ENCODE assay signal across 9 mouse cellular contexts in the genomic region with DNA sequence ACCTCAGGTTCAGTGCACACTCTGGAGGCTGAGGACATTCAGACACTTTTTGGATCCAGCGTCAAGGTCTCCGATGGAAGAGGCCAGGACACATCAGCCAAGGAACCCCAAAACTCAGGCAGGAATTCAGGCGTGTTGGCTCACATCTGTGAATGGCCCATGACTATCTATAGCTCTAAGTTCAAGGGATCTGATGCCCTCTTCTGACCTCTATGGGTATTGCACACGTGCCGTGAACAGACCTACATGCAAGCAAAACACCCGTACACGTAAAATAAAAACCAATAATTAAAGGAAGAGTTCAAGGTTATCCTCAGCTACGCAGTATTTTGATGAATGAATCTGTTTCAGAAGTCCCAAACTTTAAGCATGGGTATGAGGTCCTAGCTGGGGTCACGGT. TPM values are rescaled to one million over a fixed set of nuclear protein-coding genes. Genes with fewer than 3 reads are reported as not detected.
DNase-seq lines count a peak whose midpoint lies in the region; ATAC-seq and TF ChIP-seq lines count a peak whose summit lies in the region.
"Had no signal": no experiment of that assay in that cellular context is flagged by ENCODE, and none has a peak within 500 bp of the region (broad histone marks: within the 10 kb centered on the region; RNA-seq: fewer than 3 reads in every experiment).

No protein-coding gene starts in this region.

- no peak overlapping the region for H3K27ac ChIP-seq in left cerebral cortex, adult 2 months

- DNase-seq in CD4-positive, CD25-positive, alpha-beta regulatory T cell, adult 2 months (ENCODE audit: low read depth, low spot score) = peak; percentile 71
- DNase-seq in left cerebral cortex, adult 2 months (ENCODE audit: extremely low spot score in 1 of 2, low spot score in 2 of 2) = no peak
- DNase-seq in left cerebral cortex, postnatal 4 days = no peak
- peak; percentile 53 for DNase-seq in retina, postnatal 1 day
- DNase-seq in gastrocnemius, postnatal 10 days = no peak
- DNase-seq in heart, adult 11 months = no peak
- DNase-seq: kidney, adult 18-20 months had no signal

- peak; percentile 37 for TF ChIP-seq CTCF in left cerebral cortex, adult 2 months (IDR thresholded peaks at IDR 0.05)

- no peak for ATAC-seq in CD4-positive, CD25-positive, alpha-beta regulatory T cell, adult 4 months
- peak; percentile 50; the same call in 1 of the 2 replicates for ATAC-seq in common myeloid progenitor, adult 5-6 weeks (replicated peaks; ENCODE audit: low read depth, poor library complexity, severe bottlenecking)

- intact Hi-C loops in left cerebral cortex, adult 2 months (cut with DNase I) = no loop called here
- intact Hi-C loops in left cerebral cortex, postnatal 4 days (cut with DNase I) = no loop called here

- H3K4me3 ChIP-seq in left cerebral cortex, adult 2 months = no peak overlapping the region

RNA-seq across cellular contexts. Expression of a gene that starts 27.0 kb away (rescaled TPM):
- 100 to 1,000 TPM; 110 to 129 TPM for polyA plus RNA-seq in CD4-positive, CD25-positive, alpha-beta regulatory T cell, adult 4 months (2017; shearing (Covaris generic))
- total RNA-seq in left cerebral cortex, adult 2 months (2021) = 100 to 1,000 TPM; 215 to 245 TPM
- 100 to 1,000 TPM; 170 to 186 TPM for total RNA-seq in left cerebral cortex, postnatal 4 days (2021)
- 74.7 and 143 TPM in 2 replicates for total RNA-seq in common myeloid progenitor, adult 5-6 weeks (2017)
- 100 to 1,000 TPM; 300 to 343 TPM for total RNA-seq in gastrocnemius, postnatal 10 days (2021)

RNA-seq across cellular contexts. Expression of a gene that starts 49.6 kb away (rescaled TPM):
- 1 to 10 TPM; 8.2 to 8.6 TPM for polyA plus RNA-seq in CD4-positive, CD25-positive, alpha-beta regulatory T cell, adult 4 months (2017; shearing (Covaris generic))
- total RNA-seq in left cerebral cortex, adult 2 months (2021) = 1 to 10 TPM; 2.2 to 3.3 TPM
- total RNA-seq in left cerebral cortex, postnatal 4 days (2021) = 1 to 10 TPM; 2.2 to 2.8 TPM
- 6.9 and 13.2 TPM in 2 replicates for total RNA-seq in common myeloid progenitor, adult 5-6 weeks (2017)
- total RNA-seq in gastrocnemius, postnatal 10 days (2021) = 1 to 10 TPM; 6.3 to 7.2 TPM

Comparison
In these comparisons a context has a peak if more than half of its experiments do, and no peak if none do; other contexts are left out.
1. DNase-seq: peak in CD4-positive, CD25-positive, alpha-beta regulatory T cell, adult 2 months (single experiment) and retina, postnatal 1 day (single experiment); none in left cerebral cortex, adult 2 months (0 of 2), left cerebral cortex, postnatal 4 days (single experiment), gastrocnemius, postnatal 10 days (single experiment) and heart, adult 11 months (single experiment).